Mouse (Mus musculus): ENCODE measurements at regions not wholly inside any gene's neighbourhood (a gene's known extent, or its start where the extent isn't known, plus 50 kb on each side); places are given as distances from the start of the nearest gene placed in this dataset.

DNA sequence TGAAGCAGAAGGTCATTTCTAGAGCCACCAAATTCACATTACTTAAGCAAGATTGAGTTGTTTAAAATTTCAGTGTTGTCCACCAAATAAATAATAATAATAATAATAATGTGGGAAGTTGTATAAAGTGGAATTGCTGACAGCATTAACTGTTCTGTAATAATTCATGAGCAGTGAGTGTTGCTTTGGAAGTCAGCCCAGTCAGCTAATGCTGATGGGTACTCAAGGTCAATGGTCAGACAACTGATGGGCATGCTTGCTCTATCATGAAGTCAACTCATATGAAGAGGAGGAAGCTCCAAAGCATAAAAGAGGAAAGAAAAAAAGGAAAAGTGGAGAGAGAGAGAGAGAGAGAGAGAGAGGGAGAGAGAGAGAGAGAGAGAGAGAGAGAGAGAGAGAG is 69.4 kb upstream of the Plxna2 start:
- TF ChIP-seq CTCF (IDR thresholded peaks at IDR 0.05; ENCODE audit: borderline replicate concordance, insufficient read depth, low read depth, low read length) (no peak), POLR2A (IDR thresholded peaks at IDR 0.05; ENCODE audit: borderline replicate concordance, insufficient read depth, low read length) (no peak)
